Mouse (Mus musculus) thymus, adult 2 months (tissue): ENCODE data around the gene Cpm. TPM values are rescaled to one million over a fixed set of nuclear protein-coding genes. Genes with fewer than 3 reads are reported as not detected.

Source experiments
- DNase-seq: peaks from one replicate; pipeline ENCODE4 v3.0.0; 2021
- H3K27ac ChIP-seq: fragments of 200-500 bp; 2 replicates; pipeline ENCODE4 v1.5.1; 2012; ENCODE audit warnings: low read length, control low read depth; ENCODE audit not compliant: control insufficient read depth, insufficient read depth
- H3K27me3 ChIP-seq: fragments of 200-500 bp; 2 replicates; pipeline ENCODE4 v1.6.1; 2012; ENCODE audit warnings: mild to moderate bottlenecking, low read length, moderate library complexity, mixed read lengths; ENCODE audit not compliant: control insufficient read depth, insufficient read depth
- H3K36me3 ChIP-seq: fragments of 200-500 bp; 2 replicates; pipeline ENCODE4 v1.6.1; 2012; ENCODE audit warnings: mild to moderate bottlenecking, low read length, moderate library complexity; ENCODE audit not compliant: control insufficient read depth, insufficient read depth
- H3K4me1 ChIP-seq: fragments of 200-500 bp; replicated peaks from 2 replicates; pipeline ENCODE4 v1.6.1; 2012; ENCODE audit warnings: low read length; ENCODE audit not compliant: control insufficient read depth, insufficient read depth
- H3K4me3 ChIP-seq: fragments of 200-500 bp; 2 replicates; pipeline ENCODE4 v1.5.1; 2012; ENCODE audit warnings: mild to moderate bottlenecking, low read length, control low read depth, moderate library complexity; ENCODE audit not compliant: control insufficient read depth, insufficient read depth
- CTCF ChIP-seq: fragments of 200-500 bp; IDR thresholded peaks from 2 replicates; pipeline ENCODE4 v1.5.1; 2012; ENCODE audit warnings: mild to moderate bottlenecking, control low read depth, low read length, moderate library complexity, borderline replicate concordance; ENCODE audit not compliant: control insufficient read depth, poor library complexity, insufficient read depth; ENCODE audit errors: extremely low read depth
- POLR2A ChIP-seq: fragments of 200-500 bp; IDR thresholded peaks from 2 replicates; pipeline ENCODE4 v1.6.1; 2012; ENCODE audit warnings: mild to moderate bottlenecking, low read length, control low read depth, moderate library complexity; ENCODE audit not compliant: control insufficient read depth, poor library complexity, insufficient read depth; ENCODE audit errors: extremely low read depth
- WGBS: fragments of 180-500 bp; shearing (Covaris S2); methylation state at CpG from one replicate; pipeline ENCODE4 v1.1.7; 2018; 5-methylcytosine and 5-hydroxymethylcytosine counted together
- polyA plus RNA-seq: library from polyadenylated mRNA; depleted of rRNA; stranded (reverse); fragments of >200 nt; gene quantifications from 2 replicates; pipeline ENCODE4 v1.2.3, GENCODE M21; 2012

The Cpm gene
- polyA plus RNA-seq, 1 experiment: 3.2 TPM

GRCm38 (mm10) chr10:117680868-117681513 lies 51.7 kb downstream of the Cpm start:
- Histone ChIP-seq H3K27me3 (no peaks in the 10 kb centered on the region), H3K36me3 (no peaks in the 10 kb centered on the region), H3K4me1 (peaks cover 7% of the 10 kb centered on the region), H3K4me3 (no peak overlapping the region), H3K27ac (no peak overlapping the region)
- TF ChIP-seq CTCF (no peak), POLR2A (no peak)
- WGBS: 93% methylated on average over 12 of the region's 12 CpGs
- no peak for DNase-seq

GRCm38 (mm10) chr10:117681543-117681942 lies 52.2 kb downstream of the Cpm start:
- H3K27ac ChIP-seq: no peak overlapping the region

GRCm38 (mm10) chr10:117681999-117682857 lies 52.9 kb downstream of the Cpm start:
- peak; percentile 44; the same call in 1 of the 2 replicates for TF ChIP-seq CTCF
- TF ChIP-seq POLR2A: no peak
- Histone ChIP-seq H3K36me3 (no peaks in the 10 kb centered on the region), H3K27me3 (no peaks in the 10 kb centered on the region), H3K27ac (no peak overlapping the region), H3K4me1 (no peaks in the 10 kb centered on the region; the same call in 1 of the 2 replicates), H3K4me3 (no peak overlapping the region)
- WGBS: 88% methylated on average over 14 of the region's 14 CpGs
- DNase-seq: peak; percentile 19

More at GRCm38 (mm10) chr10:117681543-117681942, 52.2 kb downstream of the Cpm start:
- Histone ChIP-seq H3K4me3 (no peak overlapping the region), H3K36me3 (no peaks in the 10 kb centered on the region), H3K4me1 (peaks cover 2% of the 10 kb centered on the region), H3K27me3 (no peaks in the 10 kb centered on the region)
- TF ChIP-seq POLR2A (no peak), CTCF (no peak)
- WGBS: 28% methylated on average over 3 of the region's 3 CpGs
- no peak for DNase-seq

- no peaks in the 10 kb centered on the region; the same call in 1 of the 2 replicates for H3K4me1 ChIP-seq
- no peak overlapping the region for H3K4me3 ChIP-seq
- no peaks in the 10 kb centered on the region for H3K27me3 ChIP-seq
- WGBS: 93% methylated on average over 30 of the region's 30 CpGs
- TF ChIP-seq CTCF (no peak), POLR2A (no peak)
- no peaks in the 10 kb centered on the region for H3K36me3 ChIP-seq
- H3K27ac ChIP-seq: no peak overlapping the region
- DNase-seq: no peak
These were observed 53.8 kb downstream of the Cpm start for GRCm38 (mm10) chr10:117682858-117683733.

GRCm38 (mm10) chr10:117683734-117684037 lies 54.4 kb downstream of the Cpm start:
- no peak for DNase-seq
- no peak overlapping the region for H3K27ac ChIP-seq
- H3K27me3 ChIP-seq: no peaks in the 10 kb centered on the region
- TF ChIP-seq POLR2A (no peak), CTCF (no peak)
- 96% methylated on average over 9 of the region's 9 CpGs for WGBS
- peaks cover 6% of the 10 kb centered on the region for H3K36me3 ChIP-seq
- no peak overlapping the region for H3K4me3 ChIP-seq
- H3K4me1 ChIP-seq: no peaks in the 10 kb centered on the region; the same call in 1 of the 2 replicates

- Histone ChIP-seq H3K4me1 (no peaks in the 10 kb centered on the region; the same call in 1 of the 2 replicates), H3K27ac (no peak overlapping the region), H3K4me3 (no peak overlapping the region), H3K36me3 (peaks cover 14% of the 10 kb centered on the region), H3K27me3 (no peaks in the 10 kb centered on the region)
- TF ChIP-seq CTCF (no peak), POLR2A (no peak)
- WGBS: 74% methylated on average over 19 of the region's 19 CpGs
- no peak for DNase-seq
These were observed 55.2 kb downstream of the Cpm start for GRCm38 (mm10) chr10:117684298-117685170.
